Mouse (Mus musculus) Muller cell, postnatal 12 days (primary cell): ENCODE results near the gene Kif26b.

Experiments
- DNase-seq: peaks from one replicate; pipeline ENCODE4 v3.0.0-alpha.2; 2015; ENCODE audit errors: inconsistent ontology term

The Kif26b gene

GRCm38 (mm10) chr1:178540247-178540646, 11.3 kb downstream of the Kif26b start:
- no peak for DNase-seq

- DNase-seq = no peak
These were observed 13.5 kb downstream of the Kif26b start for GRCm38 (mm10) chr1:178542415-178542814.

- DNase-seq = no peak
These were observed 14.3 kb downstream of the Kif26b start for GRCm38 (mm10) chr1:178542990-178543944.

GRCm38 (mm10) chr1:178544585-178544984, 15.7 kb downstream of the Kif26b start:
- DNase-seq = no peak

GRCm38 (mm10) chr1:178549576-178549975, 20.7 kb downstream of the Kif26b start:
- no peak for DNase-seq

GRCm38 (mm10) chr1:178550477-178551047, 21.6 kb downstream of the Kif26b start:
- DNase-seq = no peak

GRCm38 (mm10) chr1:178552278-178552897, 23.5 kb downstream of the Kif26b start:
- DNase-seq = no peak

GRCm38 (mm10) chr1:178552898-178553284, 24.0 kb downstream of the Kif26b start:
- no peak for DNase-seq

GRCm38 (mm10) chr1:178556226-178556625, 27.3 kb downstream of the Kif26b start:
- no peak for DNase-seq

- no peak for DNase-seq
These were observed 31.1 kb downstream of the Kif26b start for GRCm38 (mm10) chr1:178560043-178560442.

GRCm38 (mm10) chr1:178563834-178564233, 34.9 kb downstream of the Kif26b start:
- DNase-seq = no peak

GRCm38 (mm10) chr1:178564800-178565199, 35.9 kb downstream of the Kif26b start:
- no peak for DNase-seq

GRCm38 (mm10) chr1:178568551-178569545, 39.9 kb downstream of the Kif26b start:
- DNase-seq = no peak

GRCm38 (mm10) chr1:178571009-178571408, 42.1 kb downstream of the Kif26b start:
- no peak for DNase-seq

GRCm38 (mm10) chr1:178571885-178572444, 43.0 kb downstream of the Kif26b start:
- peak; percentile 46 for DNase-seq

GRCm38 (mm10) chr1:178573406-178574032, 44.6 kb downstream of the Kif26b start:
- no peak for DNase-seq

GRCm38 (mm10) chr1:178575706-178576105, 46.8 kb downstream of the Kif26b start:
- no peak for DNase-seq

GRCm38 (mm10) chr1:178576926-178577325, 48.0 kb downstream of the Kif26b start:
- DNase-seq = peak; percentile 18

GRCm38 (mm10) chr1:178585366-178586020, 56.6 kb downstream of the Kif26b start:
- peak; percentile 27 for DNase-seq
